Mouse (Mus musculus) stomach, postnatal 0 days (tissue): ENCODE measurements around the gene Pigq.

ENCODE experiments used
- CTCF ChIP-seq: IDR thresholded peaks from 2 replicates; pipeline ENCODE4 v1.5.1; 2016; ENCODE audit warnings: antibody characterized with exemption, low read depth, mild to moderate bottlenecking, moderate library complexity
- EP300 ChIP-seq: optimal IDR thresholded peaks from 2 replicates; pipeline ENCODE3; 2016; ENCODE audit warnings: antibody characterized with exemption

GRCm38 (mm10) chr17:25956631-25957030 lies 11.9 kb upstream of the Pigq start:
- no peak for TF ChIP-seq CTCF
- TF ChIP-seq EP300: no peak
